Mouse (Mus musculus): Measurements from ENCODE around the gene Usp6nl.

GRCm38 (mm10) chr2:6306861-6307260, 15.6 kb upstream of the Usp6nl start:
- no peak for TF ChIP-seq CTCF (IDR thresholded peaks at IDR 0.05; ENCODE audit: extremely low read depth, insufficient read length, insufficient replicate concordance, low read depth, low read length)
- TF ChIP-seq POLR2A (IDR thresholded peaks at IDR 0.05; ENCODE audit: low read depth, low read length): no peak
